Mouse (Mus musculus) kidney, postnatal 4 days (tissue): Measurements from ENCODE around the gene Gm8212.
"Not testable (repeated sequence)": the region's sequence is repeated elsewhere in the genome, so short reads cannot be mapped to it uniquely, and the experiment has no call there.

Experiments
- DNase-seq, 2 experiments: peaks; one replicate each; pipeline ENCODE4 v3.0.0; 2021; ENCODE audit warnings: mixed read lengths in 2 of 2

The Gm8212 gene

GRCm38 (mm10) chr14:44197361-44197760 is at the start of gene Gm8212:
Gm8212 (plus strand) TSS chr14:44197661.
- DNase-seq: not testable (repeated sequence)

GRCm38 (mm10) chr14:44213154-44213553 is 15.7 kb downstream of the Gm8212 start, which contains the start of gene 4930503E14Rik:
4930503E14Rik (minus strand) TSS chr14:44213254.
- not testable (repeated sequence) for DNase-seq

GRCm38 (mm10) chr14:44248039-44248438 is 50.6 kb downstream of the Gm8212 start:
- DNase-seq: no peak
